Mouse (Mus musculus) adrenal gland, postnatal 4 days (tissue): ENCODE results near the gene Plcl1. TPM values are rescaled to one million over a fixed set of nuclear protein-coding genes. Genes with fewer than 3 reads are reported as not detected.

Source experiments
- DNase-seq, 2 experiments: peaks; one replicate each; pipeline ENCODE4 v3.0.0; 2021 to 2022; ENCODE audit warnings: low spot score in 2 of 2, mixed read lengths in 2 of 2
- total RNA-seq, 2 experiments: library from RNA; stranded (reverse); gene quantifications; 2 replicates each; pipeline ENCODE4 v1.2.3; 2021

Gene Plcl1
- total RNA-seq, 2 experiments from 2014 or later: 7.8 to 11.7 TPM

GRCm38 (mm10) chr1:55700016-55700415 is 294.3 kb downstream of the Plcl1 start:
- no peak for DNase-seq

GRCm38 (mm10) chr1:55700726-55701125 is 295.0 kb downstream of the Plcl1 start:
- DNase-seq: no peak

GRCm38 (mm10) chr1:55701601-55702000 is 295.9 kb downstream of the Plcl1 start:
- no peak for DNase-seq

DNA sequence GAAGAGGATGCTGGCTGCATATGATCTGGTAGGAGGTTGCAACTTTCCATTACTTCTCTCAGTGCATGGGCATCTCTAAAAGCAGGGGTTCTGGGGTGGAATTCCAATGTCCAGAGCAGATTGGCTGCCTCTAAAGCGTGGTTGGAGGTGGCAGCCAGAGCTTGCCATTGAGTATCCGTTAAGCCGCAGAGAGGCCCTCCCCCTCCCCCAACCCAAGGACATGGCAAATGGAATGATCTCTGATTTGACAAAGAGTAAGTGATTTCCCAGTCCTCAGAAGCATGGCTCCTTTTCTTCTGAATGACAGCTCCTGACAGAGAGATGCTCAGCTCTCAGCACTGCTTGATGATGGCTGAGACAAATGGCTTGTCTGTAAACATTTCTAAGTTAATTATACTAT is 296.4 kb downstream of the Plcl1 start:
- no peak for DNase-seq

GRCm38 (mm10) chr1:55704707-55705106 is 299.0 kb downstream of the Plcl1 start:
- DNase-seq: no peak

- DNase-seq: no peak
Measured at GRCm38 (mm10) chr1:55705173-55705572, 299.5 kb downstream of the Plcl1 start.

GRCm38 (mm10) chr1:55705756-55706155 is 300.0 kb downstream of the Plcl1 start:
- DNase-seq: no peak

DNA sequence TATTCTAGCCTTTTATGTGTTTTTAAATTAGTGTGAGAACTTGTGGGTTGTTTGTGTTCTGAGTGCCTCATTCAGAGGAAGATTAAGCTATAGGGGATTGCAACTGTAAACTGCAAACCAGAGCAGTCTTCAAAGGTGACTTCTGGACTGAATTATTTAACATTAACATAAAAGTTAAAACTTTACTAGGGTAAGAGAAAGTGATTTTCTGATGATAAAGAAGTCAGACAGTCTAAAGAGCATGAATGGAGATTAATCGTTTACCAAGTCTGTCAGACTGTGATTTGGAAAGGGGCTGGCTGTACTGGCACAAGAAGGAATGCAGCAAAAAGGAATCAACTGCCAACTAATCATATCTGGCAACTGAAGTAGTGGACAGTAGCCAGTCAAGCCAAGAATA is 301.2 kb downstream of the Plcl1 start:
- DNase-seq: no peak

DNA sequence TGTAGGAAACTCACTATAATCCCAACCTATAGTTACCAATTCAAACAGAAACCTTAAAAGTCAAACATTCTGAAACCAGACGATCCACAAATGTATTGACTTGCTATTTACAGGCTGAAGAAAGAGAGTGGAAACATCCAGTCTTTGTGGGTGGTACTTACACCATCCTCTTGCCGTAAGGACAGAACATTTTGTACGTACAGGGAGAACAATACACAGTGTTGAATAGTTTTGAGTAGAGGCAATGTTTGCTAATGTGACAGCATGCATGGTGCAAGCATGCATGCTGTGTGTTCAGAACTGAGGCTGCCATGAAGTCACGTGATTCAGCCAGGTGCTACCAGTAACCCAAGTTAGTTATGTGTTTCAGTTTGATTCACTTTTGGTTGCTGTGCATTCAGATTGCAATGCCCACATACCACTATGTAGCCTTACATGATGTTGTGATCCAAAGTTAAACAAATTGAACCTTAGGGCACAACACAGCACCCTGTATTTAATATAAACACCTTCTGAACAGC is 311.6 kb downstream of the Plcl1 start:
- no peak for DNase-seq

DNA sequence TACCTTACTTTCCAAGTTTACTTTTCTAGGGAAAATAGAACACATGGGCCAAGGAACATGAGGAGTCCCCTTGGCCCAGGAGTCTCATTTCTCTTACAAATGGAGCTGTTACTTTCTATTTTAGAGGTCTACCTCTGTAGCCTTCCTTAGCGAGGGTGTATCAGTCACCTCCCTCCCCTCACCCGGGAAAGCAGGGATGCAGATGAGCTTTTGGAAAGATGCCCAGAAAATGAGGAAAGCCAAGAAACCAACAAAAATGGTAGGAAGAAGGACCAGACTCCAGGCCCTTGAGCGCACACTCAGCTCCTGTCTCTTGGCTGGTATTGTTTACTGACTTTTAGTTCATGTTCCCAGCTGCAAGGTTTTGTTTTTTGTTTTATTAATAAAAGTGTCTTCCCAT is 319.7 kb downstream of the Plcl1 start:
- no peak for DNase-seq

DNA sequence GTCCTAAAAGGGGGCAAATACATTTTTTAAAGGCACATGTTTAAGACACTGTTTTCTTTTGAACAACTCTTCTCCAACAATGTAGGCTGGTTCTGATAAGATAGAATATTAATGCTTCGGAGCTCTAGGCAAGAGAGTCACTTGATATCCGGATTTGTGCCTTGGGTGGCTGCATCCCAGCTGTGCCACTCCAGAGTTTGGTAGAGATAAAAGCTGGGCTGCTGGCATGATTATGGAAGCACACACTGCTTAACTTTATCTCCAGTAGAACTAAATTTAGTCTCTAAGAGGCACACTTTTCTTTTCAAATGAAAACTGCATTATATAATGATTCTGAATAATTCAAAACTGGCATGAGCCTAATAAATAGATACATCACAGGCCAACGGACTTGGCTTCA is 323.6 kb downstream of the Plcl1 start:
- no peak for DNase-seq

GRCm38 (mm10) chr1:55732951-55733350 is 327.2 kb downstream of the Plcl1 start:
- no peak for DNase-seq

DNA sequence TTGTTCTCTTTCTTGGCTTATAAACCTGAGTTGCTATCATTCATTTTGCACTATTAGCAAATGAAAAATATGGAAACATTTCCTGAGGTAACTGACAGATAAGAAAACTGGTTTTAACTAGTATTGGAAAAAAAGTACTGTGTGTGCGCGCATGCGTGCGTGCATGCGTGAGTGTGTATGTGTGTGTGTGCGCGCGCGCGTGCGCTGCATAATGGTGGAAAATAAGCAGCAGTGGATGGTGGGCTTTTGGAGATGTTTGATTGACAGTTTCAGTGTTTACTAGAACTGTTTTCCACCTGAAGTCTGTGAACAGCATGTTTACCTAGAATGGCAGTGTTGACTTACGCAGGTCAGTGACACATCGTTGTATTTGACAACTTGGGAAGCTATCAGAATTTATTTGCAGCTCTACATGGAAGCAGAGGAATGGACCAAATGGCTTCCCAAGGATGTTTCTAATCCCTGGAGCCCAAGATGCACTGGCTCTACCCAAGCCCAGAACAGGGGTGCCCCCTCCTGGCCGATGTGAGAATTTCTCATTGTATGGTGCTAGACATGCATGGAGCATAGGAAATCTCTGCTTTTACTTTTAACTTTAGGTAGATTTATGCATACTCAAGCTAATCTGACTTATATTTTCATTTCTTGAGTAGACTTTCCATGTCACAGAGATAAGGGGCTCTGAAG is 330.5 kb downstream of the Plcl1 start:
- peak; percentile 77 to 80 for DNase-seq

- no peak for DNase-seq
Measured at GRCm38 (mm10) chr1:55736762-55737288, 331.1 kb downstream of the Plcl1 start.

- no peak for DNase-seq
Measured at GRCm38 (mm10) chr1:55738746-55739365, 333.1 kb downstream of the Plcl1 start.

- no peak for DNase-seq
Measured at GRCm38 (mm10) chr1:55741885-55742284, 336.2 kb downstream of the Plcl1 start.

GRCm38 (mm10) chr1:55748516-55748915 is 342.8 kb downstream of the Plcl1 start:
- DNase-seq: no peak

DNA sequence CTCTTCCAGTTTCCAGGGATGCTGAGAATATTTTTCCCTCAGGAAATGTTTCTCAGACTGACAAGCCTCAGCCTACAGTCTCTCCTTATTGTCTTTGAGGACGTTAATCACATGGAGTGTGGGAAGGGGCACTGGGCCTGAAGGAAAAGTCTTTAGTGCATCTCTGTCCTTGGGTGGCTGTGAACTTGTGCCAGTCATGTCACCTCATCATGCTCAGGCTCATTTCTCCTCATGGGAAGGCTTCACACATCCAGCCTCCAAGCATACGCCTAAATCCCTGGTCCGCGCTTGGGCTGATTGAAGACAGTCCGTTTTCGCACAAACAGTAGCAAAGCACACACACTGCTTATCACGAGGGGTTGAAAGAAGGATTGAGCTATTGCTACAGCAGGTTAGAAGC is 344.0 kb downstream of the Plcl1 start:
- no peak for DNase-seq

- DNase-seq: no peak
Measured at GRCm38 (mm10) chr1:55755742-55756141, 350.0 kb downstream of the Plcl1 start.

DNA sequence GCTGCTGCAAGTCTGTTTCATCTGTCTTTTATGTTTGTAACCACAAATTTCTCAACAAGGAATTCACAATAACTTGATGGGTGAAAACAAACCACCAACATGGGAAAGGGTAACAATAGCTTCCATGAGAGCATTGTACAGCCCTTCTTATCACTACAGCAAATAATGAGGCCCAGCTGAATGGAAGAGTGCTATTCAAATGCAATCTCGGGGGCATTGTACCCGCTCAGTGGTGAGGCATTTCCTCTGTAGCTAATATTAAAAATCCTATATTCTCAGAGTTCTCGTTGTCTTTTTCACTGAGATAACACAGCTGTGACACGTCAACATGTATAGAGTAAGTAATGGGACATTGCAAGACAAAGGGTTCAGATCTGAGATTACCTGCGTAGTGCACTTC is 356.6 kb downstream of the Plcl1 start:
- no peak for DNase-seq

DNA sequence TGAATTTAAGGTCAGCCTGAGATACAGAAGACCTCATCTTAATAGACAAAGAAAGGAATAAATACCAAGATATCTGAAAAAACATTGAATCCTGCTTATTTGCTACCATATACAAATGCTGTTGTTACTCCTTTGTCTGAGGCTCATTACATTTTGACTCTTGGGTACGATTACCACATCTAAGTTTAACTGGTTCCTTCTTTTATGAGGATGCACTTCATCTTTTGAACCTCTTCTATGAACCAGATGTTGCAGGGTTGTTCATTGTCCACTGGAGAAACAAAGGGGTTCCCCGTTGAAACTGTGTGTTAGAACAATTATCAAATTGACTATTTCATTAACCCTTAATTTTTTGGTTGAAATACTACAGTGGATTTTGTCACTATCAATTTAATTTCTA is 357.4 kb downstream of the Plcl1 start:
- DNase-seq: no peak

- no peak for DNase-seq
Measured at GRCm38 (mm10) chr1:55766743-55767142, 361.0 kb downstream of the Plcl1 start.
